Mouse (Mus musculus) heart, postnatal 14 days (tissue): ENCODE results near the gene Gm43517. TPM values are rescaled to one million over a fixed set of nuclear protein-coding genes. Genes with fewer than 3 reads are reported as not detected.

Experiments used
- DNase-seq, 2 experiments: peaks; one replicate each; pipeline ENCODE4 v3.0.0; 2021 to 2022
- intact Hi-C: fragments of 180-260 bp; cut with DNase I; formaldehyde crosslinking; loops from one replicate; pipeline ENCODE4 v1.15.1; 2025
- total RNA-seq, 2 experiments: library from RNA; stranded (reverse); gene quantifications; 2 replicates each; pipeline ENCODE4 v1.2.3; 2021

Gene Gm43517
- total RNA-seq, 2 experiments from 2014 or later = not detected

DNA sequence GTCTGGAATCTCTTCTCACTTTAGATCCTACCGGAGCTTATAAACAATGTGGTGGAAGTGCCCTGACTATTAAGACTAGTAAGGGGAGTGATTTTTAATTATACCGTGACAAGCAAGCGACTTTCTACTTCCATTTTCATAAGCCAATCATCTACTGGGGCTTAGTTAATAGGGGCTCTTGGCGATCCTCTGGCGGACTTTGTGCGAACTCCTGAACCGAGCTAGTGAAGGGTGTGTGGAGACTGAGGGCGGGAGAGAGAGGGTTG is 15.8 kb downstream of the Gm43517 start:
- intact Hi-C loops = no loop called here
- DNase-seq = no peak

- intact Hi-C loops = no loop called here
- no peak for DNase-seq
Observed at GRCm38 (mm10) chr12:49401119-49401795, 16.3 kb downstream of the Gm43517 start.

DNA sequence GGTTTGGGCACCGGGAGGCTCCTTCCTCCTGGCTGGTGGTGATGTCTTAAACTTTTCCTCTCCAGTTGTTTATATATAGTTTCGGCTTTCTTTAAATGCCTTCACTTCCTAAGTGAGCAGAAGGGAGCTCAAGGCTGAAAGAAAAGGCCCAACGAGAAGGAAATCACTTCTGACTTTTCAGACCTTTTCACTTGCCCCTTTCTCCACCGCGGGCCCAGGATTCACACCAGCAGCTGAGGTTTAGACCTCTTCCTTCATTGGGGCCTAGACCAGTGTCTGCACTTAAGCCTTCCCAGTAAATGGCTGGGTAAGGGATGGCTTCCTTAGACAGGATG is 16.8 kb downstream of the Gm43517 start:
- DNase-seq = no peak
- intact Hi-C loops = no loop called here

- intact Hi-C loops = no loop called here
- no peak for DNase-seq
Observed at GRCm38 (mm10) chr12:49409833-49410232, 24.9 kb downstream of the Gm43517 start.

GRCm38 (mm10) chr12:49417963-49418362 is 33.0 kb downstream of the Gm43517 start:
- intact Hi-C loops = no loop called here
- no peak for DNase-seq

Other genes starting within 250 kb of the Gm43517 start
- not detected for gene Foxg1, start 2.5 kb upstream of the Gm43517 start, total RNA-seq